Mouse (Mus musculus): ENCODE data around the gene Trpm1.

GRCm38 (mm10) chr7:64286566-64286965 lies 132.9 kb downstream of the Trpm1 start:
- TF ChIP-seq POLR2A (IDR thresholded peaks at IDR 0.05; ENCODE audit: borderline replicate concordance, extremely low read depth, low read depth, low read length), result no peak
- no peak for TF ChIP-seq CTCF (IDR thresholded peaks at IDR 0.05; ENCODE audit: insufficient read depth, low read length)

Measured in lung, adult 2 months (tissue).